Mouse (Mus musculus): ENCODE results near the gene Vav3.

The Vav3 gene

GRCm38 (mm10) chr3:109681863-109682262, 341.4 kb downstream of the Vav3 start:
- DNase-seq (ENCODE audit: low spot score in 2 of 2), result no peak

GRCm38 (mm10) chr3:109683608-109684295, 343.3 kb downstream of the Vav3 start:
- peak in 1 of 2 experiments; percentile 1 for DNase-seq (ENCODE audit: low spot score in 2 of 2)

GRCm38 (mm10) chr3:109690566-109690965, 350.1 kb downstream of the Vav3 start:
- no peak for DNase-seq (ENCODE audit: low spot score in 2 of 2)

- DNase-seq (ENCODE audit: low spot score in 2 of 2), result no peak
These were observed 352.2 kb downstream of the Vav3 start for GRCm38 (mm10) chr3:109692613-109693012.

- DNase-seq (ENCODE audit: low spot score in 2 of 2), result no peak
These were observed 360.8 kb downstream of the Vav3 start for GRCm38 (mm10) chr3:109701301-109701700.

- no peak for DNase-seq (ENCODE audit: low spot score in 2 of 2)
These were observed 367.5 kb downstream of the Vav3 start for GRCm38 (mm10) chr3:109707786-109708460.

GRCm38 (mm10) chr3:109711751-109712150, 371.3 kb downstream of the Vav3 start:
- no peak for DNase-seq (ENCODE audit: low spot score in 2 of 2)

GRCm38 (mm10) chr3:109714476-109714875, 374.0 kb downstream of the Vav3 start:
- DNase-seq (ENCODE audit: low spot score in 2 of 2), result no peak

- no peak for DNase-seq (ENCODE audit: low spot score in 2 of 2)
These were observed 381.3 kb downstream of the Vav3 start for GRCm38 (mm10) chr3:109721753-109722152.

- DNase-seq (ENCODE audit: low spot score in 2 of 2), result no peak
These were observed 386.3 kb downstream of the Vav3 start for GRCm38 (mm10) chr3:109726776-109727175.

GRCm38 (mm10) chr3:109731592-109732230, 391.3 kb downstream of the Vav3 start:
- no peak for DNase-seq (ENCODE audit: low spot score in 2 of 2)

- peak in 1 of 2 experiments; percentile 1 for DNase-seq (ENCODE audit: low spot score in 2 of 2)
These were observed 392.1 kb downstream of the Vav3 start for GRCm38 (mm10) chr3:109732327-109733182.

All from urinary bladder, postnatal 36 days (tissue).